Mouse (Mus musculus) spleen, embryonic (tissue): ENCODE data around the gene Xrcc4.
"Not testable (repeated sequence)": the region's sequence is repeated elsewhere in the genome, so short reads cannot be mapped to it uniquely, and the experiment has no call there.

Experiments used
- CTCF ChIA-PET: fragments of 350-600 bp; sonication (Branson Sonifier 250); formaldehyde crosslinking; loops from one replicate; lab custom pipeline; 2022; lab: Charles Lee

The Xrcc4 gene

GRCm38 (mm10) chr13:89814543-89814942 lies 274.9 kb downstream of the Xrcc4 start:
- CTCF ChIA-PET, result no interaction called here

DNA sequence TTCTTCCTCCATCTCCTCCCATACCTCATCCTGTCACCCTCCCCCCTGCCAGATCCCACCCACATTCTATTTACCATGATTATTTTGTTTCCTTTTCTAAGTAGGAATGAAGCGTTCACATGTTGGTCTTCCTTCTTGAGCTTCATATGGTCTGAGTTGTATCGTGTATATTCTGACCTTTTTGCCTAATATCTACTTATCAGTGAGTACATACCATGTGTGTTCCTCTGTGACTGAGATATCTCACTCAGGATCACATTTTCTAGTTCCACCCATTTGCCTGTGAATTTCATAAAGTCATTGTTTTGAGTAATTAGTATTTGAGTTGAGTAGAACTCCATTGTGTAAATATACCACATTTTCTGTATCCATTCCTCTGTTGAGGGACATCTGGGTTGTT lies 277.2 kb downstream of the Xrcc4 start:
- CTCF ChIA-PET, result no interaction called here

- CTCF ChIA-PET, result no interaction called here
Measured at GRCm38 (mm10) chr13:89809024-89809423, 280.4 kb downstream of the Xrcc4 start.

- CTCF ChIA-PET, result no interaction called here
Measured at GRCm38 (mm10) chr13:89801901-89802300, 287.5 kb downstream of the Xrcc4 start.

GRCm38 (mm10) chr13:89797721-89798120 lies 291.7 kb downstream of the Xrcc4 start:
- CTCF ChIA-PET, result no interaction called here

GRCm38 (mm10) chr13:89791475-89791874 lies 297.9 kb downstream of the Xrcc4 start:
- CTCF ChIA-PET, result no interaction called here

GRCm38 (mm10) chr13:89782886-89783285 lies 306.5 kb downstream of the Xrcc4 start:
- CTCF ChIA-PET, result no interaction called here

GRCm38 (mm10) chr13:89780276-89780675 lies 309.1 kb downstream of the Xrcc4 start:
- CTCF ChIA-PET, result no interaction called here

GRCm38 (mm10) chr13:89779208-89779911 lies 310.0 kb downstream of the Xrcc4 start:
- CTCF ChIA-PET, result interaction anchor here (0.7 kb wide), 2 partner anchors 31 to 1940 kb away, joined by 6 to 19 read pairs; no protein-coding TSS in a partner anchor

- CTCF ChIA-PET, result interaction anchor here (0.6 kb wide), 1 partner anchor 417 kb away, joined by 13 read pairs; no protein-coding TSS in a partner anchor
Measured at GRCm38 (mm10) chr13:89777764-89778163, 311.6 kb downstream of the Xrcc4 start.

GRCm38 (mm10) chr13:89777146-89777545 lies 312.3 kb downstream of the Xrcc4 start:
- CTCF ChIA-PET, result interaction anchor here (0.6 kb wide), 1 partner anchor 418 kb away, joined by 13 read pairs; no protein-coding TSS in a partner anchor

DNA sequence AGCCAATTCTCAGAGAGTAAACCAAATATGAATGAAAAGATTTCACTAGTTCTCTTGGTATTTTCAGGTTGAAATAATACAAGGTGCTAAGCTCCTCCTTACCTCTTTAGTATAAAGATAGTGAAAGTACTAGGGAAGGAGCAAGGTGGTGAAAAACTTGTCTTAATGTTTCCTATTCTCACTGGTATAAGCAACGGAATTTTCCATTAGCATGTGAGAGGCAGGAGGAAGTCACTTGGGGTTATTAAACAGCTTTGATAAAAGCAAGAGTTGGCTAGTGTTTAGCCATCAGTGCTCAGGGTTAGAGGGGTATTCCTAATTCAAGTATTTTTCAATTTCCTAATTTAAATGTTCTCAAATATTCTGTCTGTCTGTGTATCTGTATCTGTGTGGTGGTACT lies 322.9 kb downstream of the Xrcc4 start:
- CTCF ChIA-PET, result no interaction called here

DNA sequence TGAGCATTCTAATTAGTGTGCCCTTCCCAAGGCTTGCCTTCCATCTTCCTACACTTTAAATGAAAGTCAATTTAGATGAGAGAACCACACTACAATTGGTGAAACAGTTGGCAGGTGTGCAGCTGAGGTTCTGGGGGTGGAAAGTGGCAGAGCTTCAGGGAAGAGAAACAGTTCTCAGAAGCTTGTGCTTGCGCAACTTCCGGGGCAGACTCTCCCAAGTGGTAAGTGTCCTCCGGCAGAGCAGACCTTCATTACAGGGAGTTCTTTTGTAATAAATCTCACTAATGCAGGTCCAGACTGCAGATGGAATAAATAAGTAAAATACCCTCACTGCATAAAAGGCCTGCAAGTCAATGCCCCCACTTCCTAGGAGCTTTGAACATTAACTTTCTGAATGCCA lies 323.4 kb downstream of the Xrcc4 start:
- CTCF ChIA-PET, result no interaction called here

- CTCF ChIA-PET, result no interaction called here
Measured at GRCm38 (mm10) chr13:89762339-89762738, 327.1 kb downstream of the Xrcc4 start.

GRCm38 (mm10) chr13:89756347-89756746 lies 333.1 kb downstream of the Xrcc4 start:
- CTCF ChIA-PET, result no interaction called here

DNA sequence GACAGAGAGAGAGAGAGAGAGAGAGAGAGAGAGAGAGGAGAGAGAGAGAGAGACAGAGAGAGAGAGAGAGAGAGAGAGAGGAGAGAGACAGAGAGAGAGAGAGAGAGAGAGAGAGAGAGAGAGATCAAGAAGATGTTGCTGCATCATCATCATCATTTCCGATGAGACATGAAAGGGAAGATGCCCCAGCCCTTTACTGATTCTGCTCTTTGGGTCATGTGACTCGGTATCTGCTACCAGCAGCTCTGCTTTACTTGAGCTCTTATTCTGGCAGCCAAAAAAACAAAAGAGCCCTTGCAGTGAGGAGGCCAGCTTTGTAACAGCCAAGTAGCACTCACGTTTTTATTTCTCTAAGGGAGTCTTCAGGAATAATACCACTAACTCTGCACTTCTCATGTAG lies 338.8 kb downstream of the Xrcc4 start:
- CTCF ChIA-PET, result not testable (repeated sequence)

- CTCF ChIA-PET, result no interaction called here
Measured at GRCm38 (mm10) chr13:89743201-89743600, 346.2 kb downstream of the Xrcc4 start.

DNA sequence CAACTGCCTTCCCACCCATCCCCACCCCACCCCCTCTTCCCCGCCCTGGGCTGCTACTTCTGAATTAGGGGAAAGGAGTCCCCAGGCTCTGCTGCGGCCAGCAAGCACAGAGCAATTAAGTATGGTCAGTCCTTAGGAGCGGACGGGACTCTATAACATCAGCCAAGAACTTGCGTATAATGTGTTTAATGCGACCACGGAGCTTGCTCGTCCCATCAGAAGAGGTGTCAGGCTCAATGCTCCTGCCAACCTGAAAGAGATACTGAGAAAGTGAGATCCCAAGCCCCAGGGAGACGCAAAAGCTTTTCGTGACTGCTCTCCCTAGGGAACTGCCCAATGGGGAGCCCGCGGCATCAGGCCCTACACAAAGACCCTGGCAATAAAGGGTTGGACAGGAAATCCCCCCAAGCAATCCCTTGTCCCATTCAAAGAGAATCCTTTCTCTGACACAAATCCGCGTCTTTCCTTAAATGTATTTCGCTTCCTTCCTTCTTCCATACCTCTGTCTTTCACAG lies 346.7 kb downstream of the Xrcc4 start:
- CTCF ChIA-PET, result no interaction called here

DNA sequence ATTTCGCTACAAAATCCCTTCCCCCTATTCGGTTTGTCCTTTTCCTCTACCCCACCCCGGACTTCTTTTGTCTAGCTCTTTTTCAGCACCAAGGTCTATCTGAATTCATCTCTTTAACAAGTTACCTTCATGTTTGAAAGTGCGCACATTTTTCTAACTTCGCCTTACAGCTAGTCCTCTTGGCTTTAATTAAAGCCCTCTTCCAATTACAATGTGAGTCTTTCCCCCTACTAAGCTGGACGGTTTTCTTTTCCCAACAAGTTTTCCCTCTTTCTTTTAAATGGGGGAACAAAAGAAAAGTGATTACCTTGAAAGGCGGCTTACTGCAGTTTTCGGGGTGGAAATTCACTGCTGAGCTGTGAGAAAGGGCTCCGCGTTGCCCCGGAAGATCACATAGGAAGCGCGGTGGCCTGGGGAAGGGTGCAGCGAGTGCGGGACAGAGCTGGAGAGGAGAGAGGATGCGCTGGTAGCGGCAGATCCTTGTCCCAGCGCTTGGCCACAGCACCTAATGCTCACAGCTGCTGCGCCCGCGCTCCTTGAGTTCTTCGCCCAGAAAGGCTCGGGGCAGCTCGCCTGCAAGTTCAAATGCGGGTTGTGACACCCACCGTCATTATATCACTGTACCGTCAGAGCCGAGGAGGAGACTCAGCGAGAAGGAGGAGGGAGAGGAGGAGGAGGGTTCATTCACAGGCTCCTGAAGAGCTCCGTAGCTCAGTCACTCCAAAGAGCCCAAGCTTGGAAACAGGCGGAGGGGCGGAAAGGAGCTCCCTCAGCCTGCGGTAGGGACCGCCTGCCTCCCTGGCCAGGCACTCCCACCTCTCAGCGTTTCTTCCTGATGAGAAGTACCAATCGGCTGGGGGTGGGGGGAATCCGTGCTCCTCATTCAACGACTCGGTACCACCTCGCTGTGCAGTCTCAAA lies 347.4 kb downstream of the Xrcc4 start, which contains the start of gene Vcan:
Gene Vcan, minus strand, starts transcription at position 744 of the 920 bp plus-strand sequence.
- CTCF ChIA-PET, result no interaction called here

- CTCF ChIA-PET, result no interaction called here
Measured at GRCm38 (mm10) chr13:89741116-89741551, 348.3 kb downstream of the Xrcc4 start.

- CTCF ChIA-PET, result no interaction called here
Measured at GRCm38 (mm10) chr13:89740243-89741115, 348.9 kb downstream of the Xrcc4 start.
